Comparison of ENCODE assay signal across 31 mouse cellular contexts in genomic region chr17:78403804-78404203, GRCm38 (mm10). TPM values are rescaled to one million over a fixed set of nuclear protein-coding genes. Genes with fewer than 3 reads are reported as not detected.
DNase-seq lines count a peak whose midpoint lies in the region; ATAC-seq and TF ChIP-seq lines count a peak whose summit lies in the region.
"Had no signal": no experiment of that assay in that cellular context is flagged by ENCODE, and none has a peak within 500 bp of the region (broad histone marks: within the 10 kb centered on the region; RNA-seq: fewer than 3 reads in every experiment).

No protein-coding gene starts in this region.

- no peaks in the 10 kb centered on the region for H3K9me3 ChIP-seq in heart, embryonic 10.5 days
- H3K9me3 ChIP-seq in intestine, postnatal 0 days (ENCODE audit: control insufficient read depth) = no peaks in the 10 kb centered on the region
- H3K9me3 ChIP-seq in intestine, embryonic 15.5 days = no peaks in the 10 kb centered on the region
- no peaks in the 10 kb centered on the region for H3K9me3 ChIP-seq in liver, embryonic 11.5 days (ENCODE audit: control insufficient read depth, low read length)
- H3K9me3 ChIP-seq: embryonic facial prominence, embryonic 12.5 days; forebrain, embryonic 10.5 days; forebrain, embryonic 15.5 days; hindbrain, embryonic 12.5 days; limb, embryonic 10.5 days; limb, embryonic 15.5 days had no signal

- no peak overlapping the region; the same call in 1 of the 2 replicates for H3K9ac ChIP-seq in intestine, postnatal 0 days (ENCODE audit: low read depth, low read length)
- H3K9ac ChIP-seq in intestine, embryonic 15.5 days = no peak overlapping the region
- no peak overlapping the region for H3K9ac ChIP-seq in liver, embryonic 11.5 days (ENCODE audit: low read depth, low read length)
- H3K9ac ChIP-seq: embryonic facial prominence, embryonic 12.5 days; forebrain, embryonic 15.5 days; hindbrain, embryonic 12.5 days; limb, embryonic 15.5 days; liver, embryonic 14.5 days had no signal

- no peak for DNase-seq in heart, embryonic 10.5 days (ENCODE audit: low spot score)
- no peak for DNase-seq in heart, postnatal 36 days
- no peak for DNase-seq in liver, embryonic 11.5 days (ENCODE audit: low spot score)
- DNase-seq: adrenal gland, adult 8-10 months; B cell, adult 2 months; cerebellum, adult 9-11 months; embryo, embryonic 11 days; gastrocnemius, postnatal 36 days; kidney, postnatal 14 days; layer of hippocampus, adult 9-11 months; lung, adult 2 months; lung, postnatal 10 days; midbrain, embryonic 14.5 days; right cerebral cortex, postnatal 25 days; thymus, adult 18-20 months; thymus, postnatal 36 days had no signal

- WGBS in heart, embryonic 10.5 days = 41% methylated on average over 9 of the region's 9 CpGs
- 64% methylated on average over 9 of the region's 9 CpGs for WGBS in intestine, postnatal 0 days
- 70% methylated on average over 9 of the region's 9 CpGs for WGBS in intestine, embryonic 15.5 days
- WGBS in liver, embryonic 11.5 days = 81% methylated on average over 9 of the region's 9 CpGs

- peaks cover 33% of the 10 kb centered on the region for H3K36me3 ChIP-seq in heart, embryonic 10.5 days
- no peaks in the 10 kb centered on the region; the same call in 1 of the 2 replicates for H3K36me3 ChIP-seq in intestine, postnatal 0 days (ENCODE audit: control insufficient read depth, insufficient read depth)
- peaks cover 10% of the 10 kb centered on the region; the same call in 1 of the 2 replicates for H3K36me3 ChIP-seq in intestine, embryonic 15.5 days
- H3K36me3 ChIP-seq in myocyte (ENCODE audit: control insufficient read depth, insufficient read depth) = no peaks in the 10 kb centered on the region
- peaks cover 11% of the 10 kb centered on the region; the same call in 1 of the 2 replicates for H3K36me3 ChIP-seq in liver, embryonic 11.5 days (ENCODE audit: control insufficient read depth, insufficient read depth, low read length)
- H3K36me3 ChIP-seq: forebrain, embryonic 15.5 days had no signal

- peak overlapping the region; percentile 57; the same call in 1 of the 2 replicates for H3K27ac ChIP-seq in heart, embryonic 10.5 days
- peak overlapping the region; percentile 76 for H3K27ac ChIP-seq in intestine, postnatal 0 days (ENCODE audit: low read depth, low read length)
- no peak overlapping the region for H3K27ac ChIP-seq in intestine, embryonic 15.5 days
- no peak overlapping the region for H3K27ac ChIP-seq in liver, embryonic 11.5 days (ENCODE audit: low read depth, low read length)
- H3K27ac ChIP-seq: embryonic facial prominence, embryonic 12.5 days; forebrain, embryonic 10.5 days; forebrain, embryonic 15.5 days; hindbrain, embryonic 12.5 days; hindbrain, postnatal 0 days; limb, embryonic 10.5 days; limb, embryonic 15.5 days; liver, embryonic 14.5 days; macrophage; stomach, postnatal 0 days had no signal

- H3K27me3 ChIP-seq in heart, embryonic 10.5 days (ENCODE audit: insufficient read depth, poor library complexity, severe bottlenecking) = no peaks in the 10 kb centered on the region
- H3K27me3 ChIP-seq in intestine, postnatal 0 days (replicated peaks; ENCODE audit: control insufficient read depth, insufficient read depth, low read length) = no peaks in the 10 kb centered on the region
- H3K27me3 ChIP-seq in intestine, embryonic 15.5 days (replicated peaks) = no peaks in the 10 kb centered on the region
- H3K27me3 ChIP-seq in myocyte (ENCODE audit: control insufficient read depth, insufficient read depth, insufficient read length) = no peaks in the 10 kb centered on the region
- no peaks in the 10 kb centered on the region for H3K27me3 ChIP-seq in liver, embryonic 11.5 days (replicated peaks; ENCODE audit: control insufficient read depth, insufficient read depth, low read length)
- H3K27me3 ChIP-seq: embryonic facial prominence, embryonic 12.5 days; forebrain, embryonic 15.5 days; hindbrain, embryonic 12.5 days; limb, embryonic 15.5 days had no signal

- no peak for ATAC-seq in intestine, postnatal 0 days
- no peak for ATAC-seq in intestine, embryonic 15.5 days
- no peak for ATAC-seq in monocyte, adult 5-6 weeks (replicated peaks; ENCODE audit: insufficient number of reproducible peaks, low FRiP score, low TSS enrichment, poor library complexity, severe bottlenecking)
- ATAC-seq in liver, embryonic 11.5 days (replicated peaks; ENCODE audit: low FRiP score) = no peak
- ATAC-seq: forebrain, embryonic 15.5 days; hindbrain, postnatal 0 days; intestine, embryonic 16.5 days had no signal

- H3K4me3 ChIP-seq in heart, embryonic 10.5 days = no peak overlapping the region
- no peak overlapping the region for H3K4me3 ChIP-seq in intestine, postnatal 0 days (ENCODE audit: low read depth, low read length)
- H3K4me3 ChIP-seq in intestine, embryonic 15.5 days (replicated peaks) = no peak overlapping the region
- no peak overlapping the region for H3K4me3 ChIP-seq in myocyte
- no peak overlapping the region for H3K4me3 ChIP-seq in liver, embryonic 11.5 days (ENCODE audit: low read depth, low read length)
- H3K4me3 ChIP-seq: embryonic facial prominence, embryonic 12.5 days; forebrain, embryonic 10.5 days; forebrain, embryonic 15.5 days; hindbrain, embryonic 12.5 days; limb, embryonic 10.5 days; limb, embryonic 15.5 days had no signal

- H3K4me1 ChIP-seq in heart, embryonic 10.5 days = peaks cover 33% of the 10 kb centered on the region
- peaks cover 18% of the 10 kb centered on the region for H3K4me1 ChIP-seq in intestine, postnatal 0 days (replicated peaks; ENCODE audit: control insufficient read depth, insufficient read depth, low read length)
- peaks cover 19% of the 10 kb centered on the region for H3K4me1 ChIP-seq in intestine, embryonic 15.5 days (replicated peaks)
- peaks cover 3% of the 10 kb centered on the region; the same call in 1 of the 2 replicates for H3K4me1 ChIP-seq in liver, embryonic 11.5 days (replicated peaks; ENCODE audit: control insufficient read depth, insufficient read depth, low read length)
- H3K4me1 ChIP-seq: embryonic facial prominence, embryonic 12.5 days; hindbrain, embryonic 12.5 days had no signal

- H3K4me2 ChIP-seq in intestine, postnatal 0 days (replicated peaks; ENCODE audit: low read depth) = no peak overlapping the region
- no peak overlapping the region for H3K4me2 ChIP-seq in intestine, embryonic 15.5 days (replicated peaks)
- H3K4me2 ChIP-seq in myocyte (ENCODE audit: low read depth) = peak overlapping the region; percentile 62
- no peak overlapping the region for H3K4me2 ChIP-seq in liver, embryonic 11.5 days
- H3K4me2 ChIP-seq: embryonic facial prominence, embryonic 12.5 days; forebrain, embryonic 15.5 days; hindbrain, embryonic 12.5 days; limb, embryonic 15.5 days had no signal

- intact Hi-C loops in heart, postnatal 36 days (cut with DNase I) = no loop called here

- no peak for TF ChIP-seq CTCF in intestine, postnatal 0 days (IDR thresholded peaks at IDR 0.05; ENCODE audit: low read depth)

- no peak overlapping the region for H3ac ChIP-seq in myocyte (ENCODE audit: control insufficient read depth, insufficient read length)

- TF ChIP-seq POLR2A in myocyte (IDR thresholded peaks at IDR 0.05; ENCODE audit: insufficient read length, low read depth) = no peak

- no peaks in the 10 kb centered on the region for H3K79me2 ChIP-seq in myocyte (ENCODE audit: control insufficient read depth, insufficient read depth)

TF ChIP-seq in myocyte, 11 proteins besides CTCF, POLR2A, EP300 and RAD21:
- no peak for TF ChIP-seq MYOD1 (IDR thresholded peaks at IDR 0.05; ENCODE audit: control insufficient read depth in 1 of 3, insufficient read length in 2 of 3, low read depth in 2 of 3)
- no peak for TF ChIP-seq TCF12 (IDR thresholded peaks at IDR 0.05; ENCODE audit: insufficient read depth, poor library complexity, severe bottlenecking)
- TF ChIP-seq MYOG (IDR thresholded peaks at IDR 0.05; ENCODE audit: control insufficient read depth in 1 of 3, insufficient read depth in 1 of 3, insufficient read length in 2 of 3, low read depth in 2 of 3) = peak in 1 of 3 experiments; percentile 9
- TF ChIP-seq USF1 (IDR thresholded peaks at IDR 0.05; ENCODE audit: low read depth) = no peak
- TF ChIP-seq CEBPB (IDR thresholded peaks at IDR 0.05; ENCODE audit: insufficient read depth, poor library complexity, severe bottlenecking) = no peak
- TF ChIP-seq POLR2AphosphoS2 (IDR thresholded peaks at IDR 0.05; ENCODE audit: insufficient read length, low read depth) = no peak
- no peak for TF ChIP-seq REST (IDR thresholded peaks at IDR 0.05; ENCODE audit: insufficient read depth, insufficient read length)
- TF ChIP-seq TCF3 (IDR thresholded peaks at IDR 0.05; ENCODE audit: insufficient read length, low read depth) = no peak

RNA-seq across cellular contexts. Expression of gene Fez2, which starts 14.1 kb away (rescaled TPM):
- polyA plus RNA-seq in heart, embryonic 10.5 days (2016; fragmentation: Nextera tagmentation; extraction: Ambion mirVana) = 43.7 and 44.9 TPM in 2 replicates
- total RNA-seq in heart, postnatal 36 days (2021) = 10 to 100 TPM; 70.5 to 81.7 TPM
- polyA plus RNA-seq in intestine, postnatal 0 days (2015; fragmentation: Nextera tagmentation; extraction: Ambion mirVana) = 59.4 and 62.3 TPM in 2 replicates
- polyA plus RNA-seq in intestine, embryonic 15.5 days (2015; fragmentation: Nextera tagmentation; extraction: Ambion mirVana) = 37.1 and 42.7 TPM in 2 replicates
- 19.0 TPM for polyA plus RNA-seq in myocyte (2012; fragmentation: generic; extraction: Trizol)
- 23.6 to 33.0 TPM (median 29.8 TPM) in 3 replicates for total RNA-seq in monocyte, adult 5-6 weeks (2017)
- polyA plus RNA-seq in liver, embryonic 11.5 days (2014; fragmentation: Nextera tagmentation; extraction: Ambion mirVana) = 30.9 and 33.3 TPM in 2 replicates

Comparison
In these comparisons a context has a peak if more than half of its experiments do, and no peak if none do; other contexts are left out.
1. H3K27ac ChIP-seq: peak in heart, embryonic 10.5 days (single experiment) and intestine, postnatal 0 days (single experiment); none in intestine, embryonic 15.5 days (single experiment) and liver, embryonic 11.5 days (single experiment).